In the genomic region with DNA sequence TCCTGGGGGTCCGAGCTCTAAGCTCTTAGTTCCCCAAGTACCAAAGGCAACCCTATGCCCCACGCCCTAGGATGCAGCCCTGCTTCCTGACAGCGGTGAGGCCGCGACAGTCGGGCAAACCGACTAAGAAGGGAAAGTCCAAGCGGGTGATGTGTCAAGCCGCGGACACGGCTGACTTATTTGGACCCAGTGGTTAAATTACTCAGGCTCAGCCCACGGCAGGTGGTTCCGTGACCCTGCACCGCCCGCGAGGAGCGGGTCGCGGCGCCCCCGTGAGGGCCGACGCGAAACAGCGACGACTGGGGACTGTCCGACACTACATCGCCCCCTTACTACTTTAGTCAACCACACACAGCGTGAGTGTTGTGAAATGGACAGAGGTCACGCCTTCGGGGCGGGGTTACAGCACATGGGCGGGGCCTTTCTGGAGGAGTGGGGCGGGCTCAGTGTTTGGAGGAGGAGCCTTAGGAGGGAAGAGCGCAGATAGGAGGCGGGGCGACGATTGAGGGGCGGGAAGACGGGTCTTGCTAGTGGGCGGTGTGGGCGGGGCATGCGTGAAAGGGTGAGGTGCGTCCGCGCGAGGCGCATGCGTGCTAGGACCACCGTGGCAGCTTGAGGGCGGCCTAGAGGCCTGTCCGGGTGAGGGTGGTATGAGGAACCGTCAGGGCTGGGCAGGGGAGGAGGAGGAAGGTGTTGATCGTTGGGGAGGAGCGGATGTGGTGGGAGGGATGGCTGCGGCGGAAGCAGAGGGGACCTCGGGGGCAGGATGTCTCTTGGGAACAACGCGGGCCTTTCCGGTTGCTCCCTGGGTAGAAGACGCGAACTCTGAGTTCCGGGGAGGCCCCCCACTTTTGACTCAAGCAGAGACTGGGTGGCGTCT, we compare ENCODE assay signal across 8 mouse cellular contexts. TPM values are rescaled to one million over a fixed set of nuclear protein-coding genes. Genes with fewer than 3 reads are reported as not detected.
DNase-seq lines count a peak whose midpoint lies in the region; ATAC-seq and TF ChIP-seq lines count a peak whose summit lies in the region.

A gene (plus strand): TSS at position 555 of the 880 bp plus-strand sequence.

- TF ChIP-seq CTCF in lung, postnatal 0 days (IDR thresholded peaks at IDR 0.05) = peak; percentile 98

- H3K4me1 ChIP-seq in hindbrain, embryonic 10.5 days (replicated peaks) = peaks cover 22% of the 10 kb centered on the region
- H3K4me1 ChIP-seq in lung, postnatal 0 days (ENCODE audit: insufficient read depth, low read depth, low read length) = 0 out of 2 replicates have a peak, but pooled peaks cover 4% of the 10 kb centered on the region

- no peaks in the 10 kb centered on the region for H3K9me3 ChIP-seq in hindbrain, embryonic 10.5 days
- H3K9me3 ChIP-seq in lung, postnatal 0 days (ENCODE audit: low read length) = no peaks in the 10 kb centered on the region

- no peaks in the 10 kb centered on the region; the same call in 1 of the 2 replicates for H3K27me3 ChIP-seq in hindbrain, embryonic 10.5 days (ENCODE audit: insufficient read depth, poor library complexity, severe bottlenecking)
- no peaks in the 10 kb centered on the region for H3K27me3 ChIP-seq in lung, postnatal 0 days (replicated peaks; ENCODE audit: insufficient read depth, low read length)

- H3K27ac ChIP-seq in hindbrain, embryonic 10.5 days = peak within 1 kb of the TSS; percentile 95
- H3K27ac ChIP-seq in lung, postnatal 0 days (ENCODE audit: low read length) = peak within 1 kb of the TSS; percentile 85

- WGBS in hindbrain, embryonic 10.5 days = under 1% methylated on average over 65 of the region's 65 CpGs
- WGBS in lung, postnatal 0 days = 3% methylated on average over 63 of the region's 65 CpGs

- TF ChIP-seq EP300 in lung, postnatal 0 days (IDR thresholded peaks at IDR 0.05) = peak; percentile 83

- peak; percentile 94 for ATAC-seq in frontal cortex, adult (ENCODE audit: low TSS enrichment)
- ATAC-seq in lung, postnatal 0 days = peak; percentile 95

- peak; percentile 99 for DNase-seq in MN1 (ENCODE audit: low spot score)
- peak; percentile 100 for DNase-seq in cerebellum, adult 9-10 months
- peak; percentile 100 for DNase-seq in hindbrain, embryonic 10.5 days (ENCODE audit: low spot score)
- DNase-seq in layer of hippocampus, adult 9-11 months = peak; percentile 98
- peak; percentile 99 for DNase-seq in lung, postnatal 0 days (ENCODE audit: low spot score)
- DNase-seq in ovary, postnatal 14 days (ENCODE audit: low spot score) = peak; percentile 99
- DNase-seq in thymus, postnatal 14 days = peak; percentile 99

- peak within 1 kb of the TSS; percentile 75 for H3K4me3 ChIP-seq in hindbrain, embryonic 10.5 days
- H3K4me3 ChIP-seq in lung, postnatal 0 days (ENCODE audit: low read depth, low read length) = peak within 1 kb of the TSS; percentile 46

- H3K36me3 ChIP-seq in hindbrain, embryonic 10.5 days = peaks cover 24% of the 10 kb centered on the region
- peaks cover 7% of the 10 kb centered on the region; the same call in 1 of the 2 replicates for H3K36me3 ChIP-seq in lung, postnatal 0 days (ENCODE audit: insufficient read depth, low read length)

- H3K4me2 ChIP-seq in lung, postnatal 0 days (replicated peaks; ENCODE audit: low read depth, low read length) = peak within 1 kb of the TSS; percentile 70

- peak within 1 kb of the TSS; percentile 45 for H3K9ac ChIP-seq in lung, postnatal 0 days (replicated peaks; ENCODE audit: low read depth)

RNA-seq across cellular contexts. Expression of the gene that starts here (rescaled TPM):
- 40.8 and 41.9 TPM in 2 replicates for polyA plus RNA-seq in hindbrain, embryonic 10.5 days (2016; fragmentation: Nextera tagmentation; extraction: Ambion mirVana)
- polyA plus RNA-seq in lung, postnatal 0 days (2015; fragmentation: Nextera tagmentation; extraction: Ambion mirVana) = 23.6 and 28.8 TPM in 2 replicates

Comparison
In these comparisons a context has a peak if more than half of its experiments do, and no peak if none do; other contexts are left out.
1. Peak in every context shown above with its lines: DNase-seq, ATAC-seq, H3K4me3 ChIP-seq and H3K27ac ChIP-seq.